Mouse (Mus musculus) intestine, embryonic 16.5 days (tissue): ENCODE data around the gene Rnf220. TPM values are rescaled to one million over a fixed set of nuclear protein-coding genes. Genes with fewer than 3 reads are reported as not detected.

ENCODE experiments used
- ATAC-seq: fragments of 200-750 bp; cut with Nextera tagmentation; 2 replicates; pipeline ENCODE4 v1.8.0; 2017; ENCODE audit warnings: moderate TSS enrichment, moderate library complexity
- H3K27ac ChIP-seq: fragments of 300-500 bp; sonication (generic); 2 replicates; pipeline ENCODE4 v1.5.1; 2014; ENCODE audit warnings: mild to moderate bottlenecking, low read length
- H3K27me3 ChIP-seq: fragments of 300-500 bp; sonication (generic); replicated peaks from 2 replicates; pipeline ENCODE4 v1.6.1; 2014; ENCODE audit warnings: low read length, control low read depth, mixed read lengths; ENCODE audit not compliant: control insufficient read depth, insufficient read depth
- H3K36me3 ChIP-seq: fragments of 300-500 bp; sonication (generic); 2 replicates; pipeline ENCODE4 v1.6.1; 2014; ENCODE audit warnings: low read length, control low read depth; ENCODE audit not compliant: control insufficient read depth, insufficient read depth
- H3K4me1 ChIP-seq: fragments of 300-500 bp; sonication (generic); 2 replicates; pipeline ENCODE4 v1.6.1; 2014; ENCODE audit warnings: low read length, control low read depth, mixed read lengths; ENCODE audit not compliant: control insufficient read depth, insufficient read depth
- H3K4me2 ChIP-seq: fragments of 300-500 bp; sonication (generic); 2 replicates; pipeline ENCODE4 v1.6.1; 2014; ENCODE audit warnings: low read depth, low read length, control low read depth
- H3K4me3 ChIP-seq: fragments of 300-500 bp; sonication (generic); 2 replicates; pipeline ENCODE4 v1.5.1; 2014; ENCODE audit warnings: mild to moderate bottlenecking, low read length
- H3K9ac ChIP-seq: fragments of 300-500 bp; sonication (generic); 2 replicates; pipeline ENCODE4 v1.6.1; 2014; ENCODE audit warnings: low read depth, low read length
- H3K9me3 ChIP-seq: fragments of 300-500 bp; sonication (generic); 2 replicates; pipeline ENCODE4 v1.6.1; 2016; ENCODE audit warnings: low read length, control low read depth; ENCODE audit not compliant: control insufficient read depth
- WGBS: fragments of 180-500 bp; shearing (Covaris S2); extraction: QIAGEN DNeasy Blood & Tissue Kit; methylation state at CpG from one replicate; pipeline ENCODE4 v1.1.7; 2014; 5-methylcytosine and 5-hydroxymethylcytosine counted together
- polyA plus RNA-seq: library from polyadenylated mRNA; unstranded; fragments of >200 nt; fragmentation: Nextera tagmentation; extraction: Ambion mirVana; gene quantifications from 2 replicates; pipeline ENCODE4 v1.2.1, GENCODE M21; 2015

The Rnf220 gene
- polyA plus RNA-seq, 1 experiment from 2014 or later = 49.0 TPM

DNA sequence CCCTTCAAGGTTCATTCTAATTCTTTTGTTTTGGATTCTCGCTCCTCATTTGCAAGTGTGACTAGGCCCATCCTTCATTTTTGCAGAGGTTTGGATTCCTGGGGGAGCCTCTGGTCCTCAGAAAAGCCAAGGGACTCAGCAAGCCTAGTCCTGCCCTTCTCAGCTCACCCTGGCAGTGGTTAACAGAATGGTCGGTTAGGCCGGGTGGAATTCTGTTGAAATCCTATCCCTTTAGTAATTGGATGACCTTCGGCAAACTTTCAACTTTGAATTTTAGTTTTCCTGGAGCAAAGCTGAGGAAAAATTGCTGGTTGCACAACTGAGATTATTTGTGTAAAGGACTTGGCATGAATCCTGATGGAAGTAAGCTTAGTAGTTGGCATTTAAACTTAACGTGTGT, 244.5 kb downstream of the Rnf220 start:
- Histone ChIP-seq H3K9ac (peak overlapping the region; percentile 81), H3K27me3 (no peaks in the 10 kb centered on the region), H3K4me1 (peaks cover 12% of the 10 kb centered on the region), H3K4me3 (peak overlapping the region; percentile 77), H3K27ac (peak overlapping the region; percentile 23), H3K36me3 (no peaks in the 10 kb centered on the region), H3K9me3 (no peaks in the 10 kb centered on the region), H3K4me2 (peak overlapping the region; percentile 89)
- WGBS = 28% methylated on average over 5 of the region's 5 CpGs
- peak; percentile 13; the same call in 1 of the 2 replicates for ATAC-seq

DNA sequence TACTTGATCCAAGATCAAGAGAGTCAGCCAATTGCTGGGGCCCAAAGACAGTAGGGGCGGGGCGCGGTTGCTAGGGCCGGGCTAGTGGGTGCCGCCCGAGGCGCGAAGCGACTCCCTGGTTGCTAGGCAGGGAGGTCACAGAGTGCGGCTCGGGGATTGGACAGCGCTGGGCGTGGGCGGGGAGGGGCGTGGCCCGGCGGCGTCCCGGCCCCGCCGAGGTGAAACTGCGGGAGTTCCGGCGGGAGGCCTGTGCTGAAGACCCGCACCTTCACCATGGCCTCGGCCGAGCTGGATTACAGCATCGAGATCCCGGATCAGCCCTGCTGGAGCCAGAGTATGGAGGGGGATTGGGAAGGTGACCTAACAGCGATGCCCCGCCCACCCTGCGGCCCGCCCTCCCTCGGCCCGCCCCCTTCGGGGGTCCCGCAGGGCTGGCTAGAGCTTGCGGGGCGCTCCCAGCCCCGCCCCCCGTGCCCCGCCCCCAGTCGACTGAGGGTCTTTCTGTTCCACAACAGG, 245.0 kb downstream of the Rnf220 start, which contains the start of the genes Tmem53 and Armh1:
Tmem53 (plus strand) TSS at position 151 of the 516 bp plus-strand sequence.
Armh1 (minus strand) TSS at position 325 of the 516 bp plus-strand sequence.
- Histone ChIP-seq H3K36me3 (no peaks in the 10 kb centered on the region), H3K4me1 (peaks cover 15% of the 10 kb centered on the region), H3K4me3 (peak within 1 kb of the TSS; percentile 77), H3K27ac (peak within 1 kb of the TSS; percentile 23), H3K27me3 (no peaks in the 10 kb centered on the region), H3K4me2 (peak within 1 kb of the TSS; percentile 89), H3K9ac (peak within 1 kb of the TSS; percentile 81), H3K9me3 (no peaks in the 10 kb centered on the region)
- WGBS = under 1% methylated on average over 39 of the region's 43 CpGs
- peak; percentile 100 for ATAC-seq

DNA sequence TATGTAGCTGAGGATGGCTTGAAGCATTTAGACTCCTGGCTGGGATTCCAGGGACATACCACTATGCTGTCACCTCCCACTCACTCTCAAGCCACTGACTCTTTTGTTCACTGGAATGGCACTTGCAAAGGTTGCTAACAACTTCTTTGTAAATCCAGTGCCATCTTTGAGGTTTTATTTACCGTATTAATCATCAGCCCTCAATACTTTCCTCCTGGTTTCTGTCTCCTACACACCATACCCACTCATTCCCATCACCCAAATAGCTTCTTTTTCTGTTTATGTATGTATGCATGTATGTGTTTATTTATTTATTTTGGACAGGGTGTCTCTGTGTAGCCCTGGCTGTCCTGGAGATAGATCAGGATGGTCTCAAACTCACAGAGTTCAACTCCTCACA, 245.9 kb downstream of the Rnf220 start:
- no peak overlapping the region for H3K27ac ChIP-seq
- ATAC-seq = no peak
- H3K4me2 ChIP-seq = peak overlapping the region; percentile 89; the same call in 1 of the 2 replicates
- no peaks in the 10 kb centered on the region for H3K9me3 ChIP-seq
- 73% methylated on average over 1 of the region's 1 CpGs for WGBS
- no peaks in the 10 kb centered on the region for H3K27me3 ChIP-seq
- no peak overlapping the region for H3K4me3 ChIP-seq
- no peaks in the 10 kb centered on the region for H3K36me3 ChIP-seq
- peaks cover 15% of the 10 kb centered on the region for H3K4me1 ChIP-seq
- no peak overlapping the region for H3K9ac ChIP-seq

DNA sequence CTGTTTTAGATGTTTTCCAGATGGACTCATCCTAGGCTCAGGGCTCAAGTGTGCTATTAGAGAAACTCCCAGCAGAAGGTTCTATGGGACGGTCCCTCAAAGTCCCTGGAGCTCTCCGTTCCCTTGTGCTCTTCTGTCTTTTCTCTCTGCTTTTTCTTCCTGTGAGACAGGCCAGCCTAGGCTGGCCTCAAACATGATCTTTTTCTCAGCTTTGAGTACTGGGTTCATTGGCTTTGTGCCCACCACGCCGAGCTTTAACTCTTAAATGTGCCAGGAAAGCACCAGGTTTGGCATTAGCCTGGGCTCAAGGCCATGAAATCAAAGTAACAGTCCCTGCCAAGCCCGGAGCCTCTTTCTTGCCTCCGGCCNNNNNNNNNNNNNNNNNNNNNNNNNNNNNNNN, 256.0 kb downstream of the Rnf220 start:
- H3K4me2 ChIP-seq = no peak overlapping the region
- H3K27ac ChIP-seq = no peak overlapping the region
- no peaks in the 10 kb centered on the region for H3K27me3 ChIP-seq
- no peak overlapping the region for H3K4me3 ChIP-seq
- H3K36me3 ChIP-seq = no peaks in the 10 kb centered on the region
- ATAC-seq = no peak
- WGBS = 74% methylated on average over 6 of the region's 6 CpGs
- no peak overlapping the region for H3K9ac ChIP-seq
- H3K9me3 ChIP-seq = no peaks in the 10 kb centered on the region
- H3K4me1 ChIP-seq = peaks cover 4% of the 10 kb centered on the region; the same call in 1 of the 2 replicates

DNA sequence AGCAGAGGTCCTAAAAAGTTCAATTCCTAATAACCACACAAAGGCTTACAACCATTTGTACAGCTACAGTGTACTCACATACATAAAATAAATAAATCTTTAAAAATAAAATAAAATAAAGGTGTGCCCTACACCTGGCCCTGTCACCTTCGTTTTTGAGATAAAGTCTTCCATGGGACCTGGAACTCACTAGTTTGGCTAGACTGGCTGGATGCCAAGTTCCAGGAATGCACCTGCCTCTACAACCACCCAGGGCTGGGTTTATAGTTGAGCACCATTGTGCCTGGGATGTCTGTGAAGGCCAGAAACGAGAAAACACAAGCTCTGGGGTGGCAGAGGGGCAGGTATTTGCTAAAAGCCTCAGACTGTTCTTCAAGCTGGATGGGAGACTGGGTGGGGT, 257.7 kb downstream of the Rnf220 start:
- H3K27ac ChIP-seq = no peak overlapping the region
- H3K36me3 ChIP-seq = no peaks in the 10 kb centered on the region
- H3K9me3 ChIP-seq = no peaks in the 10 kb centered on the region
- H3K4me1 ChIP-seq = peaks cover 4% of the 10 kb centered on the region; the same call in 1 of the 2 replicates
- no peak overlapping the region for H3K9ac ChIP-seq
- no peak overlapping the region for H3K4me3 ChIP-seq
- WGBS = 28% methylated on average over 2 of the region's 2 CpGs
- peak; percentile 44; the same call in 1 of the 2 replicates for ATAC-seq
- no peak overlapping the region for H3K4me2 ChIP-seq
- no peaks in the 10 kb centered on the region for H3K27me3 ChIP-seq

DNA sequence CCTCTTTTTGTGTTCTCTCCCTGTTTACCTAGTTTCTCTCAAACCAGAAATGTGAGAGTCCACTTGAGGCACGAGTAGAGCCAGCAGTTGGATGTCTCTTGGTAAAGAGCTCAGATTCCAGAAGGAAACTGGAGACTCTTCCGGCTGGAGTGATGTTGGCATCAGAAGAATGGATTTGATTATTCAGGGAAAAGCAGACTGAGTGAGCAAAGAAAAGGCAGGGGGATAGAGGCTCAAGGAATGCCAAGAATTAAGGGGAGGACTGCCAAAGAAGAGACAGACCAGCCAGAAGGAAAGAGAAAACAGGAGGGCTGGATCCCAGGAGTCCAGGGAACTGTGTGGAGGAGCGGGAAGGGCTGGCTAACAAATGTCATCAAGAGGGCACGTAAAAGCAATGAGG, 261.0 kb downstream of the Rnf220 start:
- ATAC-seq = no peak
- Histone ChIP-seq H3K27me3 (no peaks in the 10 kb centered on the region), H3K36me3 (no peaks in the 10 kb centered on the region), H3K4me2 (no peak overlapping the region), H3K9me3 (no peaks in the 10 kb centered on the region), H3K9ac (no peak overlapping the region), H3K4me1 (no peaks in the 10 kb centered on the region), H3K27ac (no peak overlapping the region), H3K4me3 (no peak overlapping the region)
- 48% methylated on average over 4 of the region's 4 CpGs for WGBS

DNA sequence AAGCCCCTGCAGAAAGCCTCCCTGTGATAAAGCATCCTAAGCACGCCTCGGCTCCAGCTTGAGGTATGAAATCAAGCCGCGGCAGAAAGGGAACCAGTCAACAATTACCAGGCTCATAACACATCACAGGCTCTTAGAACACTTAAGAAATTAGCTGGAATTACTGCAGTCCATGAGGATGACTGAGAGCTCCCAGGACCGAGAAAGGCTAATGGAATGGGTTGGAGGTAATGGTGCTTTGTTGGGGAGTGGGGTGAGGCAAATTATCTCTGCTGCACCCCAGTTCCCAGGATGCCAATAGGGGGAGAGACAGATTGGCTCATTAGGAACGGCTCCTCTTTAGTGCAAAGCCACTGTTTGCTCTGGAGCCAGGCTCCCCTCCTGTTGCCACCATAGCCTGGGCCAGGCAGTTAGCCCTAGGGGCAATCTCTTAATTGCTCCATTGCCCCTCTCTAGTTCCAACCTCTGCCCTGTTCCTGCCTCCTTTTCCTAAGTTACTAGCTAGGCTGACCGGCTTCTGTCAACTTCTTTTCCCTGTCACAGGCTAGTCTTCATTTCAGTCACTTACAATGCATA, 262.6 kb downstream of the Rnf220 start:
- H3K4me1 ChIP-seq = no peaks in the 10 kb centered on the region
- H3K27ac ChIP-seq = no peak overlapping the region
- no peak overlapping the region for H3K9ac ChIP-seq
- no peak overlapping the region for H3K4me2 ChIP-seq
- no peaks in the 10 kb centered on the region for H3K36me3 ChIP-seq
- no peaks in the 10 kb centered on the region for H3K9me3 ChIP-seq
- H3K4me3 ChIP-seq = no peak overlapping the region
- 58% methylated on average over 7 of the region's 7 CpGs for WGBS
- no peaks in the 10 kb centered on the region for H3K27me3 ChIP-seq
- no peak for ATAC-seq

DNA sequence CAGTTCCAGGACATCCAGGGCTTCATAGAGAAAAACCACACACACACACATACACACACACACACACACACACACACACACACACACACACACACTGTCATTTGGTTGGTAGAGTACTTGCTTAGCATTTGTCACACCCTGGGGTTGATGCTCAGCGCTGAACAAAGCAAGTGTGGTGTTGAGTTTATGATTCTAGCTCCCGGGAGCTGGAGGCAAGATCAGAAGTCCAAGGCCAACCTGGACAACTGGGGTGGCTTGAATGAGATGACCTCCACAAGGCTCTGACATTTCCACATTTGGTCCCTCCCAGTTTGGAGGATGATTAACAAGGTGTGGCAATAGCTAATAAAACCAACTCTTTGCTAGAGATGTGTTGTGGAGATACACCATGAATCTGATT, 265.6 kb downstream of the Rnf220 start:
- peak; percentile 70 for ATAC-seq
- Histone ChIP-seq H3K36me3 (no peaks in the 10 kb centered on the region), H3K4me3 (no peak overlapping the region), H3K4me2 (no peak overlapping the region), H3K4me1 (no peaks in the 10 kb centered on the region), H3K27ac (no peak overlapping the region), H3K27me3 (no peaks in the 10 kb centered on the region), H3K9me3 (no peaks in the 10 kb centered on the region), H3K9ac (no peak overlapping the region)
- 62% methylated on average over 2 of the region's 2 CpGs for WGBS

DNA sequence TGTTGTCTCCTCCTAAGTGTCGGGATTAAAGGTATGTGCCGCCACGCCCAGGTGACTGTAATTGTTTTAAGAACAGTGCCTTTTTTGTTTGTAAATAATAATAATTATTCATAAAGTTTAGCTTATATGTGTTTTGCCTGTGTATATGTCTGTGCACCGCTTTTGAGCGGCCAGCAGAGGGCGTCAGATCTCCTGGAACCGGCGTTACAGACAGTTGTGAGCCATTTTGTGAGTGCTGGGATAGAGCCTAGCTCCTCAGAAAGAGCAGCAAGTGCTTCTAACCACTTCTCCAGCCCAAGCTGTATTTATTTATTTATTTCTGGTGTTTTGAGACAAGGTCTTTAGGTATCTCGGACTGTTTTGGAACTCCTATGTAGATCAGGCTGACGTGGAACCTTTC, 266.5 kb downstream of the Rnf220 start:
- no peak overlapping the region for H3K4me2 ChIP-seq
- 57% methylated on average over 10 of the region's 10 CpGs for WGBS
- no peaks in the 10 kb centered on the region for H3K9me3 ChIP-seq
- H3K36me3 ChIP-seq = no peaks in the 10 kb centered on the region
- H3K27ac ChIP-seq = no peak overlapping the region
- no peak for ATAC-seq
- H3K4me3 ChIP-seq = no peak overlapping the region
- H3K27me3 ChIP-seq = no peaks in the 10 kb centered on the region
- H3K9ac ChIP-seq = no peak overlapping the region
- no peaks in the 10 kb centered on the region for H3K4me1 ChIP-seq
